Mouse (Mus musculus) liver, embryonic 14.5 days (tissue): ENCODE measurements around the gene Pigp. TPM values are rescaled to one million over a fixed set of nuclear protein-coding genes. Genes with fewer than 3 reads are reported as not detected.

Experiments
- ATAC-seq: fragments of 200-750 bp; cut with Nextera tagmentation; 2 replicates; pipeline ENCODE4 v1.8.0; 2017; ENCODE audit warnings: moderate number of reproducible peaks, mild to moderate bottlenecking, moderate library complexity; ENCODE audit not compliant: insufficient read depth
- DNase-seq, 3 experiments: peaks; one replicate each; pipeline ENCODE4 v3.0.0-alpha.2; 2012 to 2013; ENCODE audit warnings: low read depth in 3 of 3, low spot score in 3 of 3
- H3K27ac ChIP-seq: fragments of 300-500 bp; sonication (generic); 2 replicates; pipeline ENCODE4 v1.5.1; 2014; ENCODE audit warnings: moderate library complexity, mild to moderate bottlenecking, control low read depth, inconsistent platforms
- H3K27me3 ChIP-seq: fragments of 300-500 bp; sonication (generic); 2 replicates; pipeline ENCODE4 v1.6.1; 2014; ENCODE audit warnings: mild to moderate bottlenecking, low read length, moderate library complexity; ENCODE audit not compliant: control insufficient read depth, insufficient read depth
- H3K36me3 ChIP-seq: fragments of 300-500 bp; sonication (generic); replicated peaks from 2 replicates; pipeline ENCODE4 v1.6.1; 2014; ENCODE audit warnings: low read depth; ENCODE audit not compliant: control insufficient read depth, insufficient read depth
- H3K4me1 ChIP-seq, 2 experiments: fragments of 200-500 bp in 1 of 2; fragments of 300-500 bp in 1 of 2; sonication (generic) in 1 of 2; replicated peaks; 2 replicates each; pipeline ENCODE4 v1.6.1; 2012 to 2014; ENCODE audit warnings: antibody characterized with exemption in 1 of 2, inconsistent platforms in 1 of 2, low read length in 1 of 2; ENCODE audit not compliant: control insufficient read depth in 2 of 2, insufficient read depth in 2 of 2
- H3K4me2 ChIP-seq: fragments of 300-500 bp; sonication (generic); 2 replicates; pipeline ENCODE4 v1.6.1; 2014; ENCODE audit warnings: low read depth, mild to moderate bottlenecking, control low read depth, moderate library complexity
- H3K4me3 ChIP-seq, 2 experiments: fragments of 200-500 bp in 1 of 2; fragments of 300-500 bp in 1 of 2; sonication (generic) in 1 of 2; 2 replicates each; pipeline ENCODE4 v1.5.1; 2012 to 2014; ENCODE audit warnings: low read depth in 2 of 2, low read length in 2 of 2, mild to moderate bottlenecking in 2 of 2, control low read depth in 1 of 2, inconsistent platforms in 1 of 2, moderate library complexity in 1 of 2; ENCODE audit not compliant: insufficient read depth in 1 of 2
- H3K9ac ChIP-seq: fragments of 300-500 bp; sonication (generic); replicated peaks from 2 replicates; pipeline ENCODE4 v1.6.1; 2014; ENCODE audit warnings: mild to moderate bottlenecking, control low read depth, moderate library complexity
- H3K9me3 ChIP-seq: fragments of 300-500 bp; sonication (generic); 2 replicates; pipeline ENCODE4 v1.6.1; 2016; ENCODE audit warnings: low read length, mixed read lengths; ENCODE audit not compliant: control insufficient read depth
- CTCF ChIP-seq: IDR thresholded peaks from 2 replicates; pipeline ENCODE4 v1.5.1; 2016; ENCODE audit warnings: antibody characterized with exemption, low read depth, control low read depth
- EP300 ChIP-seq: IDR thresholded peaks from 2 replicates; pipeline ENCODE4 v1.6.1; 2016; ENCODE audit warnings: antibody characterized with exemption, low read depth
- WGBS: fragments of 180-500 bp; shearing (Covaris S2); extraction: QIAGEN DNeasy Blood & Tissue Kit; methylation state at CpG from one replicate; pipeline ENCODE4 v1.1.7; 2014; ENCODE audit not compliant: insufficient replicate concordance; 5-methylcytosine and 5-hydroxymethylcytosine counted together
- polyA plus RNA-seq, 2 experiments: library from polyadenylated mRNA; depleted of rRNA in 1 of 2; stranded (reverse) in 1 of 2; unstranded in 1 of 2; fragments of >200 nt; fragmentation: Nextera tagmentation in 1 of 2; extraction: Ambion mirVana in 1 of 2; gene quantifications; 2 replicates each; pipeline versions ENCODE4 v1.2.1 to v1.2.3; 2012 to 2014

Gene Pigp
- polyA plus RNA-seq (2012; rRNA removed) (18.9 and 21.5 TPM in 2 replicates), polyA plus RNA-seq (2014; fragmentation: Nextera tagmentation; extraction: Ambion mirVana) (49.9 and 55.1 TPM in 2 replicates)

- WGBS: under 1% methylated on average over 43 of the region's 43 CpGs
- ATAC-seq: peak; percentile 58
These were observed at the start of gene Pigp for GRCm38 (mm10) chr16:94371301-94371931. Gene Pigp (minus strand): TSS chr16:94371842.

GRCm38 (mm10) chr16:94420498-94420897, 48.9 kb upstream of the Pigp start:
- DNase-seq (no peak), ATAC-seq (no peak)
- H3K4me3 ChIP-seq: no peak overlapping the region
- H3K4me2 ChIP-seq: no peak overlapping the region
- no peaks in the 10 kb centered on the region for H3K4me1 ChIP-seq
- TF ChIP-seq EP300 (no peak), CTCF (peak; percentile 77)
- H3K9ac ChIP-seq: no peak overlapping the region
- WGBS: 84% methylated on average over 3 of the region's 3 CpGs
- H3K27me3 ChIP-seq: no peaks in the 10 kb centered on the region
- H3K9me3 ChIP-seq: no peaks in the 10 kb centered on the region; the same call in 1 of the 2 replicates
- no peak overlapping the region for H3K27ac ChIP-seq
- peaks cover 12% of the 10 kb centered on the region for H3K36me3 ChIP-seq

More at GRCm38 (mm10) chr16:94371301-94371931, at the start of gene Pigp:
- Histone ChIP-seq H3K27ac (no peak within 1 kb of the TSS; the same call in 1 of the 2 replicates), H3K9me3 (no peaks in the 10 kb centered on the region), H3K36me3 (no peaks in the 10 kb centered on the region), H3K4me3 (peak within 1 kb of the TSS; percentile 85 to 89), H3K27me3 (no peaks in the 10 kb centered on the region), H3K9ac (peak within 1 kb of the TSS; percentile 60), H3K4me1 (peaks cover 6 to 7% of the 10 kb centered on the region in 2 experiments; a peak in 2 of 4 replicates), H3K4me2 (peak within 1 kb of the TSS; percentile 82)
- DNase-seq: peak in 1 of 3 experiments; percentile 24
- TF ChIP-seq EP300 (no peak), CTCF (peak; percentile 38)

GRCm38 (mm10) chr16:94414151-94414550, 42.5 kb upstream of the Pigp start:
- no peak overlapping the region for H3K27ac ChIP-seq
- H3K36me3 ChIP-seq: no peaks in the 10 kb centered on the region; the same call in 1 of the 2 replicates
- no peak overlapping the region for H3K9ac ChIP-seq
- TF ChIP-seq CTCF (no peak), EP300 (no peak)
- ATAC-seq (no peak), DNase-seq (no peak)
- H3K27me3 ChIP-seq: no peaks in the 10 kb centered on the region
- H3K4me1 ChIP-seq: no peaks in the 10 kb centered on the region
- no peaks in the 10 kb centered on the region for H3K9me3 ChIP-seq
- H3K4me3 ChIP-seq: no peak overlapping the region
- WGBS: 69% methylated on average over 6 of the region's 6 CpGs
- H3K4me2 ChIP-seq: no peak overlapping the region

GRCm38 (mm10) chr16:94412760-94413159, 41.1 kb upstream of the Pigp start:
- Histone ChIP-seq H3K36me3 (no peaks in the 10 kb centered on the region), H3K9me3 (no peaks in the 10 kb centered on the region), H3K4me1 (no peaks in the 10 kb centered on the region), H3K9ac (no peak overlapping the region), H3K4me2 (no peak overlapping the region), H3K27me3 (no peaks in the 10 kb centered on the region), H3K27ac (no peak overlapping the region), H3K4me3 (no peak overlapping the region)
- DNase-seq (no peak), ATAC-seq (no peak)
- WGBS: 73% methylated on average over 4 of the region's 4 CpGs
- TF ChIP-seq CTCF: no peak
- TF ChIP-seq EP300: no peak

- Histone ChIP-seq H3K36me3 (no peaks in the 10 kb centered on the region), H3K9ac (no peak overlapping the region), H3K27me3 (no peaks in the 10 kb centered on the region), H3K4me1 (no peaks in the 10 kb centered on the region), H3K4me3 (no peak overlapping the region), H3K27ac (no peak overlapping the region), H3K9me3 (no peaks in the 10 kb centered on the region), H3K4me2 (no peak overlapping the region)
- TF ChIP-seq CTCF: no peak
- no peak for TF ChIP-seq EP300
- no peak for DNase-seq
- 76% methylated on average over 2 of the region's 2 CpGs for WGBS
- ATAC-seq: no peak
These were observed 40.6 kb upstream of the Pigp start for GRCm38 (mm10) chr16:94412198-94412597.
